Mouse (Mus musculus) gastrocnemius, postnatal 36 days (tissue): ENCODE measurements at regions not wholly inside any gene's neighbourhood (a gene's known extent, or its start where the extent isn't known, plus 50 kb on each side); places are given as distances from the start of the nearest gene placed in this dataset.
"Not testable (repeated sequence)": the region's sequence is repeated elsewhere in the genome, so short reads cannot be mapped to it uniquely, and the experiment has no call there.

ENCODE experiments used
- DNase-seq, 2 experiments: peaks; one replicate each; pipeline ENCODE4 v3.0.0; 2022
- intact Hi-C: fragments of 180-260 bp; cut with DNase I; formaldehyde crosslinking; loops from one replicate; pipeline ENCODE4 v1.15.1; 2025

GRCm38 (mm10) chr17:17293932-17294534 lies 80.1 kb upstream of the Riok2 start:
- intact Hi-C loops, result not testable (repeated sequence)
- DNase-seq, result peak; percentile 74

GRCm38 (mm10) chr17:17295037-17295436 lies 79.1 kb upstream of the Riok2 start:
- intact Hi-C loops, result loop anchor here (5.0 kb wide), 1 partner anchor 77 kb away; the partner anchor contains the start of gene Riok2
- DNase-seq, result not testable (repeated sequence)

GRCm38 (mm10) chr17:17303496-17303895 lies 70.6 kb upstream of the Riok2 start:
- DNase-seq, intact Hi-C loops: not testable (repeated sequence)
